Mouse (Mus musculus): Measurements from ENCODE around the gene 4930503B20Rik.
A peak's percentile ranks its signal among the peaks of the same experiment; 100 is the strongest.

4930503B20Rik gene

DNA sequence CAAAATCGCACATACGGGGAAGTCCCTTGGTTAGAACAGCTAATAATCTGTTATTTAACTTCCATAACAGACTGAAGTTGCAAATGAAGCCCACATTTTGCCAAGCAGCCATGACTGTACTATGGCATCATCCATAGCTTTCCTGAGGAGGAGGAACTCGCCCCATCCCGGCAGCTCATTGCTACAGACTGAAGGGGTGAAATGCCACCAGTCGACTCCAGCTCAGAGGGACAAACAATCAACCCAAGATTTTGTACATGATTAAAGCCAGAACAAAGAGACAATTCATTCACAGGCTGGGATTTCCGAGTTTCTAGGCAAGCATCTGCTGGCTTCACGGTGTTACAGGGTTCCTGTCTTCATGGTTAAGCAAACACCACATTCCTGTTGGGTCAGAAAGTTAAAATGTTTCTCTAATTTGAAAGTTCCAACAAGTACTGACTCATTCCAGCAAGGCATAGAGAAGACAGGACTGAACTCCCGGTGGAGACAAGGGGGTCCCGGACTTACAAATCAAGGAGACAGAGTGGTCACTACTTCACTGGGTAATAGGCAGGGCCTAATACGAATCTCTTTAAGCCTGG lies 1.7 kb downstream of the 4930503B20Rik start:
- no peak for DNase-seq

- DNase-seq = no peak
Measured at GRCm38 (mm10) chr3:146641818-146642427, 9.2 kb downstream of the 4930503B20Rik start.

GRCm38 (mm10) chr3:146632506-146632905 lies 18.6 kb downstream of the 4930503B20Rik start:
- DNase-seq = no peak

DNA sequence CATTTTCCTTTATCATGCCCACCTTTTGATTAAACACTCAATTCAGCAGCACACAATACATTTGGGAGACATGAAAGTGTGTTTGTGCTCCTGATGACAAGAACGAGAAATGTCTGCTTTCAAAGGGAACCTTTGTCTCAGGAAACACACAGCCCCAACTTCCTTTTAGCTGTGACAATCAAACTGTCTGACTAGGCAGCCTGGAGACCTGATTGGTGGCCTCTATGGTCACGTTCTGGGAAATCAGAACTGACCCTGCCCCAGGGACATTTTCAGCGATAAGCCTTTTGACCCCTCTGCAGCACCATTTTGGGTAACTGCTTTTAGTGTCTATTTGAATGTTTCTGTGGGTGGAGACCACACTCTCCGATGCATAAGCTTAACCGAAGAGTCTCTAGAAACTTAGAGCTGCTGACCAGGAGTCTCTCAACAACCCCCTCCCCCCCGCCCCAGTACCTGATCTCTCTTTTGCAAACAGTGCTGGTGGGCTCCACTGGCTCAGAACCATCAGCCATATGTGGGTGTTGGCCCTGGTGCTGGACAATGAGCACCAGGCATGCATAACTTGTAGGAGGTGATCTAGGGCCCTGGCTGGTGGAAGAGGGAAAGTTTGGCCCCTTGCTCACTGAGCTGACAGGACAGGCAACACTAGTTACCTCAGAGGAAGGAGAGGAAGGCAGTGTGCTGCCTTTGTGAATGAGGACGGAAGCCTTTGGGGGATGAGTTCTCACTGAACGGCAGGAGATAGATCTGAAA lies 22.7 kb downstream of the 4930503B20Rik start:
- DNase-seq = no peak

GRCm38 (mm10) chr3:146625766-146626165 lies 25.4 kb downstream of the 4930503B20Rik start:
- peak; percentile 22 for DNase-seq

DNA sequence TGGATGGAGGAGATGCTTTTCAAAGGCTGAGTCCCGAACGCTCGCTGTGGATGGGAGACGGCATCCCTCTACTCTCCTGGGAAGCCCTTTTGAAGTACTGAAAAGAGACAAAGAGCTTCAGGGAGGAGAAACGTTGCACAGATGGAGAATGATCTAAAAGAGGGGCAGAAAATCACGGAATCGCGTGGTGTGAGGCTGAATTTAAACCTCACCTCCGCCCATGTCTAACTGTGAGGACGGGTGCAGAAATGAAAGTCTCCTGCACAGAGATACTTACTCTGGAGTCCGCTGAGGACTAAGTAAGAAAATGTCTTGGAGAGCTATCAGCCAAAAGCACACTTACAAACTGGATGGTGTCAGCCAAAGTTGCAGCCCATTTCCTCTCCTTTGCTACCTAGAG lies 29.2 kb downstream of the 4930503B20Rik start:
- DNase-seq = no peak

GRCm38 (mm10) chr3:146620555-146621249 lies 30.4 kb downstream of the 4930503B20Rik start:
- peak; percentile 88 for DNase-seq

GRCm38 (mm10) chr3:146620101-146620500 lies 31.0 kb downstream of the 4930503B20Rik start:
- DNase-seq = peak; percentile 71

DNA sequence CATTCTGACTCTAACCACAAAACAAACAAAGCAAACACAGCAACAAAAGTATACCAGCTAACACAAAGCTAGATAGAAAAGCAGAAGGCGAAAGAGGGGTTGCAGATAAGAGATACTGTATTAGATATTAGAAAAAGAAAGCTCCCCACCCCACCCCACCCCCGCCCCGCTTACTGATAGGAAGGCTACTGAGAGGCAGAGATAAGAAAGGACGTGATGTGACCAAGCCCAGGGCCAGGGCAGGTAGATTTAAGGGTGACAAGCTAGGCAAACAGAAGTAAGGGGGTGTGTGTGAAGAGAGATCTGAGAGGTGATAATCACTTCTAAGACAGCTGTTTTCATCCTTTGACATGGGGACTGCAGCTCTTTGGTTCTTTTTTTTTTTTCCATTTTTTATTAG lies 32.8 kb downstream of the 4930503B20Rik start:
- DNase-seq = no peak

GRCm38 (mm10) chr3:146617946-146618345 lies 33.2 kb downstream of the 4930503B20Rik start:
- no peak for DNase-seq

- DNase-seq = peak; percentile 16
Measured at GRCm38 (mm10) chr3:146616533-146617283, 34.4 kb downstream of the 4930503B20Rik start.

GRCm38 (mm10) chr3:146615496-146615895 lies 35.6 kb downstream of the 4930503B20Rik start, which contains the start of gene Dnase2b:
TSS of gene Dnase2b (minus strand) at chr3:146615596.
- no peak for DNase-seq

DNA sequence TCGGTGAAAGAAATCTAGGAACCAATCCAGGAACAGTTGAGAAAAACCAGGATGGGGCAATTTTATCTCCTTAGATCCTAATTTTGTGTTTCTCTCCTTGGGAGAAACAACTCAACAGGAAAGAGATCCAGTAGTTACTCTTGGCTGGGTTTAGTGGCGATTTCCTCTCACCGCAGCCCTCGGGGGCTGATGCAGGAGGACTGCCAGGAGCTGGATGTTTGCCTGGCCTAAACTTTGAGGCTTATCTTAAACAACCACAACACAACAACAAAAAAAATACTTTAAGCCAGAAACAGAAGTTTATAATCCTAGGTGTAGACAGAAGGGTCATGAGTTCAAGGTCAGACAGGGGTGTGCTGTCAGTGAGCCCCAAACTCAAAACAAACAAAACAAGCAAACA lies 39.3 kb downstream of the 4930503B20Rik start:
- DNase-seq = no peak

DNA sequence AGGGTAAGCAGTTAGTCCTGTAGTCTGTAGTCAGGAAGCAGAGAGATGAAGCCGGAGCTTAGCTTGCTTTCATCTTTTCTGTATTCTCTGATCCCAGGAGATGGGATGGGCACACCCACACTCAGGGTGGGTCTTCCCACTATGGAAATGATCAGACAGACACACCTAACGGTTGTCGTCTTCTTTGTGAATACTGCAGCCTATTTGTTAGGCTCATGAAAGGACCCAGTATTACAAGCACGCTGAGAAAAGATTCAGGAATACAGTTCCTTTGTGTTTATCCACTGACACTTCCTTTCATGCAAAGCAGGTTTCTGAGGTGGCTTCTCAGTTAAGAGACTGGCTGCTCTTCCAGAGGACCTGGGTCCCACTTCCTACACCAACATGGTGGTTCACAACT lies 39.9 kb downstream of the 4930503B20Rik start:
- DNase-seq = no peak

- DNase-seq = no peak
Measured at GRCm38 (mm10) chr3:146610322-146610721, 40.8 kb downstream of the 4930503B20Rik start.

DNA sequence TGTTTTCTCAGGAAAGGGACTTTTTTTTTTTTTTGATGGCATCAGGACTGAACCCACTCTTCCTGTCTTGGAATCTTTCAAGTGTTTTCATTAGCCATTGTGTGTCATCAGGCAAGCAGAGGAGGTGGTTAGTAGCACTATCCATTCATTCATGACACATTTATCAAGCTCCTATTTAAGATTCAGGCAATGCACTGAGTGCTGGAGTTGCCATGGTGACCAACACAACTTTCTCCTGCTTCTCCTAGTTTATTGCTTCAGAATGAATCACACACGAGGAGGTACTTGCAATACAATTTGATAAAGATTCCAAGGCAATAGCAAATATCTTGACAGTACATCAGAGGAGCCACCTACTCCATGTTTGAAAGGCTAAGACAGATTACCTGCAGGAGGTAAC lies 43.7 kb downstream of the 4930503B20Rik start:
- peak; percentile 73 for DNase-seq

- DNase-seq = no peak
Measured at GRCm38 (mm10) chr3:146604647-146605046, 46.5 kb downstream of the 4930503B20Rik start.

DNA sequence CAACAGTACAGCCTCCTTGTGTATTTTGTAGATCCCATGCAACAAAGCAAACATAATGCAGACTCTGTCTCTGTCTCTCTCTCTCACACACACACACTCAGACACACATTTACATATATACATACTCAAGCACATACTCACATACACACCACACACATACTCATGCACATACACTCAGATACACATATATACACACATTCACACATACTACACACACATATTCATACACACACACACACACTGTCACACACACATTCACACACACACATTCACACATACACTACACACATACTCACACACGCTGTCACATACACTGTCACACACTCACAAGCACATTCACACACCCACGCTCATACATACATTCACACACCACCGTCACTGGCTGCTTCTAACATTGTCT lies 48.6 kb downstream of the 4930503B20Rik start:
- no peak for DNase-seq

DNA sequence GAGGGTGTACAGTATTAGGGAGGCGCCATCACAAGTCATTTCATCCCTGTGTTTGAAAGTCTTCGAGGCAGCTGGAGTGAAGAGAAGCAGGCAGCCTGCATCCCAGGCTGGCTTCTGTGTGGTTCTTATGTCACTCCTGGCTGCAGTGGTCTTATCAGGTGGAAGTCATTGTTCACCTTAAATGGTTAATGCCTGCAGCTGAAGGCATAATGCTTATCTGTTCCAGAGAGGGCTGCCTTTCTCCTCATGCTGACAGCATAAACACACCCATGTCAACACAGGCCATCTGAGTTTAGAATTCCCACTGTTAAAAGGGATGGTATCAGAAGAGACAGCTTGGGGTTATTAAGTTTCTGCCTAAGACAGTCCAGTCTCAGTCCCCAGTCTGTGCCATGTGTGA lies 49.9 kb downstream of the 4930503B20Rik start:
- DNase-seq = no peak

- peak; percentile 34 for DNase-seq
Measured at GRCm38 (mm10) chr3:146599198-146599900, 51.8 kb downstream of the 4930503B20Rik start.

DNA sequence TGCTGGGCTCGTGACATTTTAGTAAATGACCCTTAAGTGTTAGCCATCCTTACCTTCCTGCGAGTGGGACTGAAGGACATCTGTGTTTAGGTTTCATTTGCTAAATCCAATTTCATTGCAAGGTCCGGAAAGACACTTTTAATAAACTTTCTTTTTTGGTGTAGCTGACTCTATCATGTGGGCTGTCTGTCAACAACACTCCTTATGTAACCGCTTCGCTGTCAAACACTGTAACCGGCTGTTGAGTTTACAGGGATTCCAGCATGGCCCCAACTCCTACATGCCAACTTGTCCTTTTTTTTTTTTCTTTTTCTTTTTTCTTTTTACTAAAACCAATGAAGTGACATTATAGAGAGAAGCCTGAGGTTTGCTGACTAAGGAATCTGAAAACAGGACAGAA lies 52.7 kb downstream of the 4930503B20Rik start:
- peak; percentile 78 for DNase-seq

DNA sequence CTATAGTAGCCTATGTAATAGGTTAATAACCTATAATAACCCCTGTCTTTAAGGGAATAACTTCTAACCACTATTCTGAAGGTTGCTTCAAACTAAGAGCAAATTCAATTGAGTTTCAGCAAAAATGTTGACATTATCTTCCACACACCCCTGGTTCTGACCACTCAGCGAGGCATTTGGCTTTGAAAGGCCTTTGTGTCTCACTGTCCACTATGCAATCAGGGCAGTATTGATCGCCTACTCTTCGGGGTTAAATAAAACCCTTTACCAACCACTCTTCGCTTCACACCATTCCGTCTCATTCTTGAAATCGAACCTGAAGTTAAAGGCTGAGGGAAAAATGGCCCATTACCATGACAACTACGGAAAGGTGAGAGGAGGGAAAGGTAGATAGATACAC lies 54.3 kb downstream of the 4930503B20Rik start:
- DNase-seq = no peak

Measured in layer of hippocampus, adult 9-11 months (tissue).